Mouse (Mus musculus): ENCODE data around the gene Cdon. TPM values are rescaled to one million over a fixed set of nuclear protein-coding genes. Genes with fewer than 3 reads are reported as not detected.
A peak's percentile ranks its signal among the peaks of the same experiment; 100 is the strongest.

Cdon gene
- polyA plus RNA-seq (2012; fragmentation: generic; extraction: Trizol) = 39.9 TPM
- long read RNA-seq, experiment 1, partial matches to known transcripts = 0 of 10 reads
- long read RNA-seq, experiment 1, other reads (novel, unspliced or antisense) = 10 of 10 reads
- long read RNA-seq, experiment 2, full-length matches to known transcripts = 6 of 20 reads
- long read RNA-seq, experiment 2, partial matches to known transcripts = 1 of 20 reads
- long read RNA-seq, experiment 2, other reads (novel, unspliced or antisense) = 13 of 20 reads

- TF ChIP-seq FOSL1 (IDR thresholded peaks at IDR 0.05; ENCODE audit: insufficient read depth, low read length, poor library complexity, severe bottlenecking) (no peak), CTCF (IDR thresholded peaks at IDR 0.05; ENCODE audit: control insufficient read depth, insufficient read depth, insufficient read length) (no peak), USF1 (IDR thresholded peaks at IDR 0.05; ENCODE audit: low read depth) (no peak), MYOD1 (IDR thresholded peaks at IDR 0.05; ENCODE audit: control insufficient read depth, insufficient read length, low read depth) (no peak), MAX (IDR thresholded peaks at IDR 0.05) (no peak), CEBPB (IDR thresholded peaks at IDR 0.05; ENCODE audit: low read depth) (no peak), MYOG (IDR thresholded peaks at IDR 0.05; ENCODE audit: control insufficient read depth, extremely low read depth, insufficient read length) (no peak)
These were observed at the start of gene Cdon for GRCm38 (mm10) chr9:35420805-35421719. Gene Cdon (plus strand): TSS chr9:35421128.

GRCm38 (mm10) chr9:35372324-35373101, 48.4 kb upstream of the Cdon start:
- no peaks in the 10 kb centered on the region for H3K27me3 ChIP-seq (ENCODE audit: control insufficient read depth, insufficient read depth, insufficient read length)
- no peak overlapping the region for H3ac ChIP-seq (ENCODE audit: control insufficient read depth, insufficient read length, low read depth)
- no peaks in the 10 kb centered on the region for H3K36me3 ChIP-seq (ENCODE audit: control insufficient read depth, insufficient read depth)
- H3K79me2 ChIP-seq (ENCODE audit: control insufficient read depth, insufficient read depth) = no peaks in the 10 kb centered on the region
- no peaks in the 10 kb centered on the region for H3K79me3 ChIP-seq (ENCODE audit: low read depth)
- peak; percentile 24 for TF ChIP-seq MYOD1 (IDR thresholded peaks at IDR 0.05; ENCODE audit: control insufficient read depth, insufficient read length, low read depth)
- TF ChIP-seq FOSL1 (IDR thresholded peaks at IDR 0.05; ENCODE audit: insufficient read depth, low read length, poor library complexity, severe bottlenecking) = no peak
- no peak overlapping the region for H3K4me3 ChIP-seq (ENCODE audit: insufficient read depth, poor library complexity, severe bottlenecking)

More at GRCm38 (mm10) chr9:35420805-35421719, at the start of gene Cdon:
- Histone ChIP-seq H3K79me3 (ENCODE audit: low read depth) (peaks cover 30% of the 10 kb centered on the region), H3K79me2 (ENCODE audit: control insufficient read depth, insufficient read depth) (peaks cover 45% of the 10 kb centered on the region), H3ac (ENCODE audit: control insufficient read depth, insufficient read length, low read depth) (peak within 1 kb of the TSS; percentile 94), H3K4me3 (ENCODE audit: insufficient read depth, poor library complexity, severe bottlenecking) (peak within 1 kb of the TSS; percentile 68), H3K27me3 (ENCODE audit: control insufficient read depth, insufficient read depth, insufficient read length) (no peaks in the 10 kb centered on the region), H3K36me3 (ENCODE audit: control insufficient read depth, insufficient read depth) (no peaks in the 10 kb centered on the region)

GRCm38 (mm10) chr9:35377916-35378315, 43.0 kb upstream of the Cdon start:
- Histone ChIP-seq H3K79me2 (ENCODE audit: control insufficient read depth, insufficient read depth) (no peaks in the 10 kb centered on the region), H3K36me3 (ENCODE audit: control insufficient read depth, insufficient read depth) (no peaks in the 10 kb centered on the region), H3K4me3 (ENCODE audit: insufficient read depth, poor library complexity, severe bottlenecking) (no peak overlapping the region), H3K27me3 (ENCODE audit: control insufficient read depth, insufficient read depth, insufficient read length) (no peaks in the 10 kb centered on the region), H3K79me3 (ENCODE audit: low read depth) (no peaks in the 10 kb centered on the region), H3ac (ENCODE audit: control insufficient read depth, insufficient read length, low read depth) (no peak overlapping the region)
- no peak for TF ChIP-seq MYOG (IDR thresholded peaks at IDR 0.05; ENCODE audit: control insufficient read depth, extremely low read depth, insufficient read length)

GRCm38 (mm10) chr9:35378991-35379390, 41.9 kb upstream of the Cdon start:
- H3K4me3 ChIP-seq (ENCODE audit: insufficient read depth, poor library complexity, severe bottlenecking) = no peak overlapping the region
- H3K79me2 ChIP-seq (ENCODE audit: control insufficient read depth, insufficient read depth) = no peaks in the 10 kb centered on the region
- H3K36me3 ChIP-seq (ENCODE audit: control insufficient read depth, insufficient read depth) = no peaks in the 10 kb centered on the region
- H3ac ChIP-seq (ENCODE audit: control insufficient read depth, insufficient read length, low read depth) = no peak overlapping the region
- H3K79me3 ChIP-seq (ENCODE audit: low read depth) = no peaks in the 10 kb centered on the region
- no peaks in the 10 kb centered on the region for H3K27me3 ChIP-seq (ENCODE audit: control insufficient read depth, insufficient read depth, insufficient read length)
- TF ChIP-seq CTCF (IDR thresholded peaks at IDR 0.05; ENCODE audit: control insufficient read depth, insufficient read depth, insufficient read length) (no peak), CEBPB (IDR thresholded peaks at IDR 0.05; ENCODE audit: low read depth) (no peak), MYOD1 (IDR thresholded peaks at IDR 0.05; ENCODE audit: control insufficient read depth, insufficient read length, low read depth) (no peak), MYOG (IDR thresholded peaks at IDR 0.05; ENCODE audit: control insufficient read depth, extremely low read depth, insufficient read length) (no peak)

GRCm38 (mm10) chr9:35399896-35400295, 21.0 kb upstream of the Cdon start:
- H3ac ChIP-seq (ENCODE audit: control insufficient read depth, insufficient read length, low read depth) = no peak overlapping the region
- no peaks in the 10 kb centered on the region for H3K79me3 ChIP-seq (ENCODE audit: low read depth)
- no peak for TF ChIP-seq MYOD1 (IDR thresholded peaks at IDR 0.05; ENCODE audit: control insufficient read depth, insufficient read length, low read depth)
- no peak for TF ChIP-seq CEBPB (IDR thresholded peaks at IDR 0.05; ENCODE audit: low read depth)
- no peak for TF ChIP-seq MAX (IDR thresholded peaks at IDR 0.05)
- no peak overlapping the region for H3K4me3 ChIP-seq (ENCODE audit: insufficient read depth, poor library complexity, severe bottlenecking)
- no peaks in the 10 kb centered on the region for H3K27me3 ChIP-seq (ENCODE audit: control insufficient read depth, insufficient read depth, insufficient read length)
- H3K79me2 ChIP-seq (ENCODE audit: control insufficient read depth, insufficient read depth) = no peaks in the 10 kb centered on the region
- no peaks in the 10 kb centered on the region for H3K36me3 ChIP-seq (ENCODE audit: control insufficient read depth, insufficient read depth)

GRCm38 (mm10) chr9:35400398-35400797, 20.5 kb upstream of the Cdon start:
- Histone ChIP-seq H3K36me3 (ENCODE audit: control insufficient read depth, insufficient read depth) (no peaks in the 10 kb centered on the region), H3K79me2 (ENCODE audit: control insufficient read depth, insufficient read depth) (no peaks in the 10 kb centered on the region), H3K27me3 (ENCODE audit: control insufficient read depth, insufficient read depth, insufficient read length) (no peaks in the 10 kb centered on the region), H3K4me3 (ENCODE audit: insufficient read depth, poor library complexity, severe bottlenecking) (no peak overlapping the region), H3K79me3 (ENCODE audit: low read depth) (no peaks in the 10 kb centered on the region), H3ac (ENCODE audit: control insufficient read depth, insufficient read length, low read depth) (no peak overlapping the region)
- TF ChIP-seq USF1 (IDR thresholded peaks at IDR 0.05; ENCODE audit: low read depth) = no peak
- no peak for TF ChIP-seq MYOD1 (IDR thresholded peaks at IDR 0.05; ENCODE audit: control insufficient read depth, insufficient read length, low read depth)
- no peak for TF ChIP-seq MAX (IDR thresholded peaks at IDR 0.05)
- TF ChIP-seq MYOG (IDR thresholded peaks at IDR 0.05; ENCODE audit: control insufficient read depth, extremely low read depth, insufficient read length) = no peak
- TF ChIP-seq CTCF (IDR thresholded peaks at IDR 0.05; ENCODE audit: control insufficient read depth, insufficient read depth, insufficient read length) = no peak
- no peak for TF ChIP-seq FOSL1 (IDR thresholded peaks at IDR 0.05; ENCODE audit: insufficient read depth, low read length, poor library complexity, severe bottlenecking)
- TF ChIP-seq CEBPB (IDR thresholded peaks at IDR 0.05; ENCODE audit: low read depth) = no peak

Data from C2C12 (cell line).